Mouse (Mus musculus) liver, postnatal 0 days (tissue): ENCODE measurements around the gene Gpank1.

Experiments
- CTCF ChIP-seq: sonication (generic); IDR thresholded peaks from 2 replicates; pipeline ENCODE4 v1.5.1; 2016; ENCODE audit warnings: antibody characterized with exemption, low read depth
- EP300 ChIP-seq: IDR thresholded peaks from 2 replicates; pipeline ENCODE4 v1.6.1; 2016; ENCODE audit warnings: antibody characterized with exemption, low read depth, mild to moderate bottlenecking

- TF ChIP-seq CTCF, result no peak
- TF ChIP-seq EP300, result no peak
Observed at GRCm38 (mm10) chr17:35162121-35162520, 40.9 kb downstream of the Gpank1 start.
